Mouse (Mus musculus) left cerebral cortex, postnatal 10 days (tissue): Measurements from ENCODE around the gene Cpne5. TPM values are rescaled to one million over a fixed set of nuclear protein-coding genes. Genes with fewer than 3 reads are reported as not detected.
"Not testable (repeated sequence)": the region's sequence is repeated elsewhere in the genome, so short reads cannot be mapped to it uniquely, and the experiment has no call there.

ENCODE experiments used
- DNase-seq, 2 experiments: peaks; one replicate each; pipeline ENCODE4 v3.0.0; 2021 to 2022; ENCODE audit warnings: low spot score in 2 of 2, mixed read lengths in 1 of 2; ENCODE audit errors: extremely low spot score in 1 of 2
- intact Hi-C: fragments of 180-260 bp; cut with DNase I; formaldehyde crosslinking; loops from one replicate; pipeline ENCODE4 v1.15.1; 2025
- total RNA-seq, 2 experiments: library from RNA; stranded (reverse); gene quantifications; 2 replicates each; pipeline ENCODE4 v1.2.3; 2021

Cpne5 gene
- total RNA-seq, 2 experiments from 2014 or later: 88.1 to 89.7 TPM

GRCm38 (mm10) chr17:29259489-29259888, 21.5 kb upstream of the Cpne5 start:
- intact Hi-C loops: no loop called here
- peak in 1 of 2 experiments; percentile 84 for DNase-seq

DNA sequence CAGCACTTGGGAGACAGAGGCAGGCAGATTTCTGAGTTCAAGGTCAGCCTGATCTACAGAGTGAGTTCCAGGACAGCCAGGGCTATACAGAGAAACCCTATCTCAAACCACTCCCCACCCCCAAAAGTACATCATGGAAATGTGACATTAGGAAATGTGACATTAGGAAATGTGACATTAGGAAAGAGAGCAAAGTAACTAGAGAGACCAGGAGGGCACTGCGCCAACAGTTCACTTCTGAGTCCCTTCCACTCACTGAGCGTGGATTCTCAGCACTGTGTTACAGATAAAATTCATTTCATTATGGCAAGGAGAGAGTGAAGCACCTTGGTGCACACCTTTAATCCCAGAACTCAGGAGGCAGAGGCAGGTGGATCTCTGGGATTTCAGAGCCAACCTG, 21.0 kb upstream of the Cpne5 start:
- intact Hi-C loops: no loop called here
- no peak for DNase-seq

- DNase-seq: no peak
Observed at GRCm38 (mm10) chr17:29258025-29258558, 20.1 kb upstream of the Cpne5 start.

DNA sequence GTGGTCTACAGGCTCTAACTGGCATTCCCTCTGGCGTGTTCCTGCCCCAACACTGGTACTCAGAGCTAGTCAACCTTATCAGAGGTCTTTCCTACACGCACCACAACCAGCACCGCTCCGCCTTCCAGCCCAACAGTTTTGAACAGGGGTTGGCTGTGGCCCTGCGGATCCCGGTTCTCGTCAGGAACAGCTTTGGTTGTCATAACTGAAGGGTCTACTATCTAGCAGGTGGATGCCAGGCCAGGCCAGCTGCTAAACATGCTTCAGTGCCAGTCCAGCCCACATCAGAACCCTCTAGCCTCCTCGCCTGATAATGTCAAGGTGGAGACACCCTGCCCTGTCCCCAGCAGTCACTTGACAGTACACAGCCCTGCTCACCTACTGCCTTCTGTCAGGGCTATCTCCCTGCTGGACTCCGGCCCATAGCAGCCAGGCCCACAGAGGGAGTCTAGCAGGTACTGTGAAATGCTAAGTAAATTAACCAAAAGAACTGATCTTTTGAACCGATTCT, 19.1 kb upstream of the Cpne5 start:
- intact Hi-C loops: no loop called here
- DNase-seq: no peak

More at GRCm38 (mm10) chr17:29258025-29258558, 20.1 kb upstream of the Cpne5 start:
- intact Hi-C loops: no loop called here

DNA sequence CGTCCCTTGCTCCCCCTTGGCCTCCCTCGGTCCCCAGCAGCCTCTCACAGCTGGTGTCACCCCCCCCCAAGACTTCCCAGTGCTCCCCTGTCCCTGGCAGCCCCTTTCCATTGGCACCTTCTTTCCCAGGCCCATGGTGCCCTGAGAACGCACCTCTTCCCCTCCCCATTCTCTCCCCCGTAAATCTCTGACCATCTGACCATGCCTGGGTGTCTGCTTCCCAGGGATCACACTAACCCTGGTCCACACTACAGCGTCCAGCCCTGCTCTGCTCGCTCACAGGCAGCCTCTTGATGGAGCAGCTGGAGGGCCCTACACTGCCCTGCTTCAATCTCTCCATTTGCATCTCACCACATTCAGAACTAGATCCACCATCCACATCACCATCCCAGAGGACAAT, 18.5 kb upstream of the Cpne5 start:
- no peak for DNase-seq
- intact Hi-C loops: no loop called here

- not testable (repeated sequence) for DNase-seq
Observed at GRCm38 (mm10) chr17:29254784-29255183, 16.8 kb upstream of the Cpne5 start.

GRCm38 (mm10) chr17:29253684-29254083, 15.7 kb upstream of the Cpne5 start:
- no peak for DNase-seq
- intact Hi-C loops: no loop called here

More at GRCm38 (mm10) chr17:29254784-29255183, 16.8 kb upstream of the Cpne5 start:
- intact Hi-C loops: not testable (repeated sequence)

DNA sequence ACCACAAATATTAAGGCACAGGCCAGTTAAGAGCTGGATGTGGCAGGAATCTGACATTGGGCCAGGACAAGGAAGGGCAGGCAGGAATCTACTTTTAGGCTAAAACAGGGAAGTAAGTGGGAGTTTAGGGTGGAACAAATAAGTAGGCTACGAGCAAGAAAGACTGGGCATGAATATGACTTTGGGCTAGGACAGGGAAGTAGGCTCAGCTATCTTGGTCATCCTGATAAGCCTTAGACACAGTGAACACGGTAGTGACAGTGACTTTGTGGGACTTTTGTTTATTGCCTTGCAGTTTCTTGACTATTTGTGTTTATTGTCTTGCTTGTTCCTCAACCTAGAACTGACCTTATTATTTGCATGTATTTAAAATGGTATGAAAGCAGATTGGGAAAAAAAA, 15.3 kb upstream of the Cpne5 start:
- intact Hi-C loops: no loop called here
- no peak for DNase-seq

DNA sequence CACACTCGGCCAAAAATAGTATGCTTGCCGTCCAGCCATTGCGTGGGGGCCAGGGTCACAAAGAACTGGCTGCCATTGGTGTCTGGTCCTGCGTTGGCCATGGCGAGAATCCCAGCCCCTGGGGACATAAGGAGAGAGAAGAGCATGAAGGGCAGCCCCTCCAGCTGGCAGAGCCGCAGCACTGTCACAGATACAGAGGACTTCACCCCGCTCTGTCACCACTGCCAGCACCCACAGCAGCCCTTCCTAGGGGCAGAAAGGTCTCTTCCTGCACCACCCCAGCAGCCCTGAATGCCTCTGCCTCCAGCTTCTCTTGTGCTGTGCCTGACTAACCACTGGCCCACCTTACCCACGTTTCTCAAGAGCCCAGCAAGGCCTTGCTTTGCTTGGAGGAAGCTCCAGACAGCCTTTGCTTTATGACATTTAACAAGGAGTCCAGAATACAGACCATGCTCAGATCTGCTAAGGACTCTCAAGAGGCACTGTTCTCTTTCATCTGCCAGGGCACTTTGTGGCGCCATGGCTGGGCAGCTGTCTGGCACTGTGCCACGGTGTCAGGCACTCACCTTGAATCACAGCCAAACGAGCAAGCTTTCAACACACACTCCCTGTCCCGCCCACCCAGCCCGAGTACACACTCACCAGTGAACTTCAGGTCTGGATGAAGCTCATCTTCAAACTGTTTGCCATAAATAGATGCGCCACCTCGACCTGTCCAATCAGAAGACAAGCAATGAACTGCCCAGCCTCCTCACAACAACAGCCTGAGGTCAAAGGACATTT, 13.8 kb upstream of the Cpne5 start:
- DNase-seq: peak in 1 of 2 experiments; percentile 72
- intact Hi-C loops: no loop called here

GRCm38 (mm10) chr17:29251006-29251405, 13.0 kb upstream of the Cpne5 start:
- DNase-seq, intact Hi-C loops: not testable (repeated sequence)

DNA sequence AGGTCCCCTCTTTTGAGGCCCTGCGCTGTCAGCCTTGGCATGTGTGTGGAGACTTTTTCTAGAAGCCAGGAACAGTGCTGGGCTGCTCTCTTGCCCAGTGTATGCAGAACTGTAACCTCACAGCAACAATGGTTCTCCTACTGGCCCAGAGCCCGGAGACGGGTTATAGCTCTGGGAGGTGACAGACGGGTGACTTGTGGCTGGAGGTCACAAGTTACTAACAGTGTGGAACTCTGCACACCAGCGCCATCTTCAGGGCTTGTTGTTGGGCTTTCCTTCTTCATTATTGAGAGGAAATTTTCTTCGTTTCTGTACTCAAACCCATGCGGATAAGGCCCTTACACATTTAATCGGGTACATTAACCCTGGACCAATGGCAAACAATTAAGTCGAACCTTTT, 11.5 kb upstream of the Cpne5 start:
- intact Hi-C loops: loop anchor here (5.0 kb wide), 1 partner anchor 197 kb away; no protein-coding TSS in a partner anchor
- peak in 1 of 2 experiments; percentile 67 for DNase-seq

DNA sequence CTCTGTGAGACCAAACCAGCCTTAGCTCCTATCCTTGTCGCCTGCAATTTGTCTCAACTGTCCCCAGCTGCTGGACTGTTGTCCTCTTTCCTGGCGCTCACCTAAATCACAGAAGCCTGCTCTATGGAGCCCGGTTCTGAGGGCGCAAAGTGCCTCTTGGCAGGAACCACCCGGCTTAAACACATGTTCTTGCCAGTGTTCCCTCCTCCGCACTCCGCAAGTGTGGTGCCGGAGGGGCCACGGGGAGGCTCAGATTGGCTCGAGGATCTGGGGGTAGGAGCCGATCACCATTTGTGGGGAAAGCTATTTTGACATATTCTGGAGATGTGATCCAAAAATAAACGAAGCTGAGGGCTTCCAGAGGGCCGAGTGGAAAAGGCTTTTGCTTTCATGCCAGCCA, 9.9 kb upstream of the Cpne5 start:
- DNase-seq: no peak
- intact Hi-C loops: loop anchor here (2.0 to 5.0 kb wide), 2 partner anchors 71 to 196 kb away; no protein-coding TSS in a partner anchor

DNA sequence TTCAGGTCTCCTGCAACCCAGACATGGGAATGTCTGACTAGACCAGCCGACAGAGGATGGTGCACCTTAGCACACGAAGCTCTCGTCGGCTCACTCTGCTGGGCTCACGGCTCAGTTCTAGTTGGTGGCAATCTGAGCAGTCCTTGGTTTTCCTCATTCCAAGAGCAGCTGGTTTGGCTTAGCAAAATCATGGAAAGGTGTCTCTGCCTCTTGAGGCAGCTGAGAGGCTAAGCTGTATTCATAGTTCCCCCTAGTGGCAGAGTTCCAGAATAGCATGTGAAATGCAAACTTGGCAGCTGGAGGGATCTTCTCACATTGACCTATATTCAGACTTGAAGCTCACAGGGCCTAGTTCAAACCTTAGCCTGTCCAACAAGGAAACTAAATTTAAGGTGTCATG, 8.6 kb upstream of the Cpne5 start:
- DNase-seq: peak in 1 of 2 experiments; percentile 51
- intact Hi-C loops: loop anchor here (2.0 to 5.0 kb wide), 2 partner anchors 70 to 194 kb away; no protein-coding TSS in a partner anchor

DNA sequence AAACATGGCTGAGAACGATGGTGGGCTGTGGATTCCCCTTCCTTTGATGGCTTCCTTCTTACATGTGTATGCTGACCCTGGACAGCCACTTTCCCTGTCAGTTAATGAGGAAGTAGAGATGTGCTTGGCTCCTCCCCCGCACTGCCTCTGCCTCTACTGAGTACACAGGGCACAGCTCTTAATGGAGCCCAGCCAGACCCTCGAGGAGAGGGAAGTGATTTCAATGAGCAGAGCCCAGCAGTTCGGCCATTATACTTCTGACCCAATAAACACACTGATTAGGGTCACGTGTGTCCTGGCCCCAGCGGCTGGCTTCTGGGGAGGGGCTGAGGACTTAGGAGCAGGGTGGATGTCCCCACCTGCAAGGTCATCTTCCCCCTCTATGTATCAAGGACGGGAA, 7.8 kb upstream of the Cpne5 start:
- peak in 1 of 2 experiments; percentile 73 for DNase-seq
- intact Hi-C loops: loop anchor here (2.0 to 5.0 kb wide), 2 partner anchors 69 to 193 kb away; no protein-coding TSS in a partner anchor

DNA sequence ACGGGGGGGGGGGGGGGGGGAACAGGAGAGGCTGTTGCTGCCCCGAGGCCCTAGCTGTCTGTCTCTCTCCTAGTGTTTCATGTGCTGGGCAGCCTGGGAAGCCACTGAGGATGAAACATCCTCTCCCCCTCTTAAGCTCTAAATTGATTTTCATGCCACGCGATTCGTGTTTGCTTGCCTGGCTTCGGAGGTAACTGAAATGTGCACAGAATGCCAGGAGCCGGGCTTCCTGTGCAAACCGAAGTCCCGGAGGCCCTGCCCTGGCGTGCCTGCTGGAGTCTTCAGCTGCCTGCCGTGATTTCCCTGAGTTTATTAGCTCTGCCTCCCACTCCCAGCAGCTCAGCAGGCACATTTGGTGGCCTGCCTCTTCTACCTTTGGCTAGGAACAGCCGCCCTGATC, 6.9 kb upstream of the Cpne5 start:
- intact Hi-C loops: loop anchor here (5.0 kb wide), 1 partner anchor 193 kb away; no protein-coding TSS in a partner anchor
- DNase-seq: no peak

DNA sequence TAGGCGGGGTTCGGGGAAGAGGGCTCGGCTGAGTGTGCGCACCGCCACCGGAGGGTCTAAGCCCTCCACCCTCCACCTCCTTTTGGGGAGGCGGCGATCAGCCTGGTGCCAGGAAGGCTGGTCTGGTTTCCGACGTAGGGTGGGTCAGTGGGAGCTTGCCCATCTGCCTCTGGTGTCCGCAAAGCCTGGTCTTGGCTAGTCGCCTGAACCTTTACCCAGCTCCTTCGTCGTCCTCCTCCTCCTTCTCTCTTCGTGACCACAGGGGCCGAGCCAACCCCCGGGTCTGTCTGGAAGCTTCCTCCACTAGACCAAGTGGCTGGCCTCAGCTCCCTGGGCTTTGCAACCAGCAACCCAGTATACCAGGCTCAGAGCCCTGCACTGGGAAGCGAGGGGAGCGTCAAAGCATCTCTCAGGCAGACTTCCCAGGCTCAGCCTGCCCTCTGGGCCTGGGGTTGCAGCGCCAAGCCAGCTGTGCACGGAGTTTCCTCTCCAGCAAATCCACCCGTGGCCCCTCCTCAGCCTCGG, 516 bp upstream of the Cpne5 start:
- DNase-seq: peak in 1 of 2 experiments; percentile 51
- intact Hi-C loops: no loop called here

DNA sequence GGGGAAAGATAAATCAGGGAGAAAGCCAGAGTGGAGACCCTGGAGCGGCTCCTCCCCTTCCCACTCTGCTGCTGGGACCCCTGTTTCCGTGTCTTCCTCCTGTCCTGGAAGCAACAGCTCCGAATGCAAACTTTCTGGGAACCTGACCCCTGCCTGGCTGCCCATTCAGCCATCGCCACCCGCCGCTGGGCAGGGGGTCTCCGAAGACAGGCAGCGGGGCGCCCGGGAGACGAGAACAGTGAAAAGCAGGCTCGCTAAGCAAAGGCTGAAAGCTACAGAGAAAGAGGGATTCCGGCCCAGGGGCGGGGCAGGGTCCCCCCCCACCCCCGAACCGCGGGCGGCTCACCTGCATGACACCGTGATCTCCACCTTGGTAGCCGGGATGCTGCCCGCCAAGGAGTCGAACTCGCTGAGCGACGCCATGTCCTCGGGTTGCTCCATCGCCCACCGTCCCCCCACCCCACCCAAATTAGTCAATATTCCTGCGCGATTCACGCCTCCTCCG, 648 bp downstream of the Cpne5 start:
- no peak for DNase-seq

DNA sequence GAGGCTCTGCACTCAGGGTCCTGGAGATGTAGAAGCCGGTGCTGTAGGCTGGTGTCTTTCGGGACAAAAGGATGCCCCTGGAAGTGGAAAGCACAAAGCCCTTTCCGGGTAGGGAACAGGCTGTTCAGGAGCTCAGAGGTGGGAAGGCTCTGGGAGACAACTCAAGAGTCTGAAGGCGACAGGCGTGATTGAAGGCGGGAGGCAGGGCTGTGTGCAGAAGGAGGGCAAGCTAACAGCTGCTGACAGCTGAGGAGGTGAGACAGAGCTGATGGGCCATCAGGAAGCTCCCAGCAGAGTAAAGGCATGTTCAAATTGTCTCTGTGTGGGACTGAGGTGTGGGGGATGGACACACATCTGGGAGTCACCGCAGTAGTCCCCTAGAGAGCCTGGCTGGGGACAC, 1.9 kb downstream of the Cpne5 start:
- no peak for DNase-seq

More for the DNA sequence above, 648 bp downstream of the Cpne5 start:
- intact Hi-C loops: no loop called here

GRCm38 (mm10) chr17:29231109-29231508, 6.9 kb downstream of the Cpne5 start:
- no peak for DNase-seq
- intact Hi-C loops: no loop called here

More for the DNA sequence above, 1.9 kb downstream of the Cpne5 start:
- intact Hi-C loops: no loop called here
